Mouse (Mus musculus): ENCODE measurements at regions not wholly inside any gene's neighbourhood (a gene's known extent, or its start where the extent isn't known, plus 50 kb on each side); places are given as distances from the start of the nearest gene placed in this dataset.

GRCm38 (mm10) chr5:119587239-119587811 is 83.1 kb upstream of the Tbx3 start:
- Histone ChIP-seq H3K9ac (ENCODE audit: low read length) (no peak overlapping the region), H3K4me2 (ENCODE audit: low read depth, low read length) (no peak overlapping the region), H3K27ac (ENCODE audit: low read length) (no peak overlapping the region), H3K27me3 (ENCODE audit: control insufficient read depth, insufficient read depth, low read length) (0 out of 2 replicates have a peak, but pooled peaks cover 2% of the 10 kb centered on the region), H3K4me1 (ENCODE audit: control insufficient read depth, insufficient read depth, low read length) (peaks cover 10% of the 10 kb centered on the region; the same call in 1 of the 2 replicates), H3K4me3 (ENCODE audit: low read length) (no peak overlapping the region), H3K9me3 (replicated peaks; ENCODE audit: control insufficient read depth, low read length) (no peaks in the 10 kb centered on the region), H3K36me3 (ENCODE audit: control insufficient read depth, insufficient read depth) (no peaks in the 10 kb centered on the region)
- 45% methylated on average over 12 of the region's 12 CpGs for WGBS
- ATAC-seq (replicated peaks; ENCODE audit: extremely low read depth, insufficient read depth, low FRiP score): no peak

DNA sequence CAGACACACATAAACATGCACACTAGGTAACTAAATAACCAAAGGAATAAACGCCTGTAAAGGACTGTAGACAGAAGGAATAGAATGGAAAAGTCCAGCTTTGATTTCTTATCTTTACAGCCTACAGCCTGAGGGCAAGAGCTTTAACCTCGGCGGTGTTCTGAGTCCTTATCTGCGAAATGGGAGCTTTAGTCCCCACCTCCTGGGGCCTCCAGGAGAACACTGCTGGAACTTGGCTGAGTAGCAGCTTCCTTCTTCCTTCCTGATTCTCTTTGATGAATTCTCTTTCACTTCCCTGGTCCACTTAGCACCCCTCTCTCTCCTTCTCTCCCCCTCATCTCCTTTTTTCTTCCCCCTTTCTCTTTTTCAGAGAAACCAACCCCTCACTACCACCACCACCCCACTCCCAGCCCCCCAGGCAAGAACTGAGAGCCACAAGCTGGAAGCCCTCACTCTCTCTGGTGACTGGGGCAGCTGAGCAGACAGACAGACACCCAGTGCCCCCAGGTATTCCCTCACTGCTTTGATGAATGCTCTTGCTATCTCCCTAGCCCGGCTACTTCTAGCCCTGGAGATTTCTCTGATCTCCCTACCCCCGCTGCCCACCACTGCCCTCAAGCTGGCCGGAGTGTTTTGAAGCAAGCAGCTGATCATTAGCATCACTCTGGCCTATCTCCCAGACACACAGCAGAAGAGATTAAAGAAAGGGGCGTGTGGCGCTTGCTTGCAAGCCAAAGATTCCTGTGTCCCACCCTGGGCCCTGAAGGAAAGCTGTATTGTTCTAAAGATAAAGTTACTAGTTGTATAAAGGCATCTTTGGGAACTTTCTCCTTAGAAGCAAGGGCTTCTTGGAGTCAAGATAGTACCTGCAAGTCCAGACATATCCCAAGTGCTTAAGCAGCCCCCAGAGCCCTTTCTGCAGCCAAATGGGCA is 81.9 kb upstream of the Tbx3 start:
- Histone ChIP-seq H3K4me1 (ENCODE audit: control insufficient read depth, insufficient read depth, low read length) (peaks cover 10% of the 10 kb centered on the region; the same call in 1 of the 2 replicates), H3K9ac (ENCODE audit: low read length) (no peak overlapping the region), H3K9me3 (replicated peaks; ENCODE audit: control insufficient read depth, low read length) (no peaks in the 10 kb centered on the region), H3K36me3 (ENCODE audit: control insufficient read depth, insufficient read depth) (no peaks in the 10 kb centered on the region), H3K4me3 (ENCODE audit: low read length) (no peak overlapping the region), H3K27me3 (ENCODE audit: control insufficient read depth, insufficient read depth, low read length) (0 out of 2 replicates have a peak, but pooled peaks cover 2% of the 10 kb centered on the region), H3K27ac (ENCODE audit: low read length) (no peak overlapping the region), H3K4me2 (ENCODE audit: low read depth, low read length) (no peak overlapping the region)
- no peak for ATAC-seq (replicated peaks; ENCODE audit: extremely low read depth, insufficient read depth, low FRiP score)
- 19% methylated on average over 9 of the region's 9 CpGs for WGBS

DNA sequence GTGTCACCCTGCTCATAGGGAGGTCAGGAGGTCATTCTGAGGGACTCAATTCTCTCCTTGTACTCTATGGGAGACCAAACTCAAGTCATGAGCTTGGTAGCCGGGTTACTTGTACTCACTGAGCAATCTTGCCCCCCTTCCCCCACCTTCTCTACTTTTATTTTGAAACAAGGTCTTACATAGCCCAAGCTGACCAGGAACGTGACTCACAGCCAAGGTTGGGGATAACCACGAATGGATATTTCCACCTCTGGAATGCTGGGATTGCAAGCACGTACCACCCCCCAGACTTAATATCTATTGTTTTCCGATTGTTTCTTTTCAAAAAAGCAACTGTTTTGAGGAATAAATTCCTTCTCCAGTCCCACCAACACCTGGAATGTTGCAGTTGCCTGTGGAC is 79.2 kb upstream of the Tbx3 start:
- H3K27ac ChIP-seq (ENCODE audit: low read length): no peak overlapping the region
- 0 out of 2 replicates have a peak, but pooled peaks cover 2% of the 10 kb centered on the region for H3K27me3 ChIP-seq (ENCODE audit: control insufficient read depth, insufficient read depth, low read length)
- no peaks in the 10 kb centered on the region for H3K36me3 ChIP-seq (ENCODE audit: control insufficient read depth, insufficient read depth)
- H3K9me3 ChIP-seq (replicated peaks; ENCODE audit: control insufficient read depth, low read length): no peaks in the 10 kb centered on the region
- no peak for ATAC-seq (replicated peaks; ENCODE audit: extremely low read depth, insufficient read depth, low FRiP score)
- H3K9ac ChIP-seq (ENCODE audit: low read length): no peak overlapping the region
- H3K4me2 ChIP-seq (ENCODE audit: low read depth, low read length): no peak overlapping the region
- peaks cover 10% of the 10 kb centered on the region; the same call in 1 of the 2 replicates for H3K4me1 ChIP-seq (ENCODE audit: control insufficient read depth, insufficient read depth, low read length)
- 81% methylated on average over 5 of the region's 5 CpGs for WGBS
- no peak overlapping the region for H3K4me3 ChIP-seq (ENCODE audit: low read length)

GRCm38 (mm10) chr5:119592891-119593290 is 77.6 kb upstream of the Tbx3 start:
- WGBS: 78% methylated on average over 10 of the region's 10 CpGs
- no peak overlapping the region for H3K27ac ChIP-seq (ENCODE audit: low read length)
- H3K4me1 ChIP-seq (ENCODE audit: control insufficient read depth, insufficient read depth, low read length): peaks cover 8% of the 10 kb centered on the region; the same call in 1 of the 2 replicates
- H3K27me3 ChIP-seq (ENCODE audit: control insufficient read depth, insufficient read depth, low read length): 0 out of 2 replicates have a peak, but pooled peaks cover 5% of the 10 kb centered on the region
- ATAC-seq (replicated peaks; ENCODE audit: extremely low read depth, insufficient read depth, low FRiP score): no peak
- H3K9me3 ChIP-seq (replicated peaks; ENCODE audit: control insufficient read depth, low read length): no peaks in the 10 kb centered on the region
- H3K4me2 ChIP-seq (ENCODE audit: low read depth, low read length): no peak overlapping the region
- no peak overlapping the region for H3K9ac ChIP-seq (ENCODE audit: low read length)
- no peak overlapping the region for H3K4me3 ChIP-seq (ENCODE audit: low read length)
- no peaks in the 10 kb centered on the region for H3K36me3 ChIP-seq (ENCODE audit: control insufficient read depth, insufficient read depth)

GRCm38 (mm10) chr5:119594541-119594940 is 75.9 kb upstream of the Tbx3 start:
- H3K4me2 ChIP-seq (ENCODE audit: low read depth, low read length): no peak overlapping the region
- 0 out of 2 replicates have a peak, but pooled peaks cover 6% of the 10 kb centered on the region for H3K27me3 ChIP-seq (ENCODE audit: control insufficient read depth, insufficient read depth, low read length)
- H3K9me3 ChIP-seq (replicated peaks; ENCODE audit: control insufficient read depth, low read length): no peaks in the 10 kb centered on the region
- H3K36me3 ChIP-seq (ENCODE audit: control insufficient read depth, insufficient read depth): no peaks in the 10 kb centered on the region
- H3K4me1 ChIP-seq (ENCODE audit: control insufficient read depth, insufficient read depth, low read length): no peaks in the 10 kb centered on the region
- ATAC-seq (replicated peaks; ENCODE audit: extremely low read depth, insufficient read depth, low FRiP score): no peak
- WGBS: 64% methylated on average over 8 of the region's 8 CpGs
- H3K9ac ChIP-seq (ENCODE audit: low read length): no peak overlapping the region
- H3K27ac ChIP-seq (ENCODE audit: low read length): no peak overlapping the region
- H3K4me3 ChIP-seq (ENCODE audit: low read length): no peak overlapping the region

GRCm38 (mm10) chr5:119596295-119596993 is 74.0 kb upstream of the Tbx3 start:
- ATAC-seq (replicated peaks; ENCODE audit: extremely low read depth, insufficient read depth, low FRiP score): no peak
- no peak overlapping the region for H3K9ac ChIP-seq (ENCODE audit: low read length)
- H3K4me3 ChIP-seq (ENCODE audit: low read length): no peak overlapping the region
- 0 out of 2 replicates have a peak, but pooled peaks cover 4% of the 10 kb centered on the region for H3K27me3 ChIP-seq (ENCODE audit: control insufficient read depth, insufficient read depth, low read length)
- H3K4me2 ChIP-seq (ENCODE audit: low read depth, low read length): no peak overlapping the region
- 91% methylated on average over 19 of the region's 19 CpGs for WGBS
- H3K4me1 ChIP-seq (ENCODE audit: control insufficient read depth, insufficient read depth, low read length): no peaks in the 10 kb centered on the region
- no peaks in the 10 kb centered on the region for H3K9me3 ChIP-seq (replicated peaks; ENCODE audit: control insufficient read depth, low read length)
- H3K36me3 ChIP-seq (ENCODE audit: control insufficient read depth, insufficient read depth): no peaks in the 10 kb centered on the region
- H3K27ac ChIP-seq (ENCODE audit: low read length): no peak overlapping the region

- H3K27ac ChIP-seq (ENCODE audit: low read length): no peak overlapping the region
- H3K4me3 ChIP-seq (ENCODE audit: low read length): no peak overlapping the region
- ATAC-seq (replicated peaks; ENCODE audit: extremely low read depth, insufficient read depth, low FRiP score): no peak
- H3K4me2 ChIP-seq (ENCODE audit: low read depth, low read length): no peak overlapping the region
- H3K36me3 ChIP-seq (ENCODE audit: control insufficient read depth, insufficient read depth): no peaks in the 10 kb centered on the region
- H3K9ac ChIP-seq (ENCODE audit: low read length): no peak overlapping the region
- H3K27me3 ChIP-seq (ENCODE audit: control insufficient read depth, insufficient read depth, low read length): 0 out of 2 replicates have a peak, but pooled peaks cover 4% of the 10 kb centered on the region
- no peaks in the 10 kb centered on the region for H3K9me3 ChIP-seq (replicated peaks; ENCODE audit: control insufficient read depth, low read length)
- WGBS: 67% methylated on average over 8 of the region's 8 CpGs
- no peaks in the 10 kb centered on the region for H3K4me1 ChIP-seq (ENCODE audit: control insufficient read depth, insufficient read depth, low read length)
These were observed 73.5 kb upstream of the Tbx3 start for GRCm38 (mm10) chr5:119596994-119597391.

- Histone ChIP-seq H3K9me3 (replicated peaks; ENCODE audit: control insufficient read depth, low read length) (no peaks in the 10 kb centered on the region), H3K9ac (ENCODE audit: low read length) (no peak overlapping the region), H3K4me2 (ENCODE audit: low read depth, low read length) (no peak overlapping the region), H3K36me3 (ENCODE audit: control insufficient read depth, insufficient read depth) (no peaks in the 10 kb centered on the region), H3K4me1 (ENCODE audit: control insufficient read depth, insufficient read depth, low read length) (no peaks in the 10 kb centered on the region), H3K27ac (ENCODE audit: low read length) (no peak overlapping the region), H3K27me3 (ENCODE audit: control insufficient read depth, insufficient read depth, low read length) (0 out of 2 replicates have a peak, but pooled peaks cover 4% of the 10 kb centered on the region), H3K4me3 (ENCODE audit: low read length) (no peak overlapping the region)
- 75% methylated on average over 3 of the region's 3 CpGs for WGBS
- no peak for ATAC-seq (replicated peaks; ENCODE audit: extremely low read depth, insufficient read depth, low FRiP score)
These were observed 72.9 kb upstream of the Tbx3 start for GRCm38 (mm10) chr5:119597530-119597929.

Data from heart, embryonic 16.5 days (tissue).